Mouse (Mus musculus) erythroblast, embryonic 14.5 days (primary cell): ENCODE results near the gene Ccdc51.

ENCODE experiments used
- GATA1 ChIP-seq: IDR thresholded peaks from 2 replicates; pipeline ENCODE4 v1.6.1; 2012; ENCODE audit warnings: low read length, inconsistent platforms, mixed read lengths
- TAL1 ChIP-seq: IDR thresholded peaks from 3 replicates; pipeline ENCODE4 v1.6.1; 2012; ENCODE audit warnings: low read length, inconsistent platforms, mixed read lengths

DNA sequence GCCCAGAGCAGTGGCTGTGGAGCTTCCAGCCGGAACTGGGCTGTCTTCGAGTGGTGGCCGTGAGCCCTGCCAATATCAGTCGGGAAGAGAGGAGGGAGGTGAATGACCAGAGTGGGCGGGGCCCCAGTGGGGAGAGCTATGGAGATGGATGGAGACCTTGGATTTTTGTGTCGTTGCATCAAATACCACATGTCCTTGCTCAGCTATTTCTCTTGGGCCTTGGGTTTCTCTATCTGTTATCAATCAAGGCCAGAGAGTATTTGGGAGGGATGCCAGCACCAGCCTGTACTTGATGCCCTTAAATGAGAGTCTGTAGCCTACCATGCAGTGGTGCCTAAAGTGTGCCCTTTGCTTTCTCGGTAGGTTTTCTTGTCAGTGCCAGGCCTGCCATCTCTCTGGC is 21.0 kb downstream of the Ccdc51 start:
- no peak for TF ChIP-seq GATA1
- TF ChIP-seq TAL1, result no peak
